Mouse (Mus musculus) erythroblast, embryonic 14.5 days (primary cell): ENCODE data around the gene Isoc2b. TPM values are rescaled to one million over a fixed set of nuclear protein-coding genes. Genes with fewer than 3 reads are reported as not detected.

ENCODE experiments used
- H3K27me3 ChIP-seq: 2 replicates; pipeline ENCODE4 v1.6.1; 2012; ENCODE audit warnings: inconsistent platforms; ENCODE audit not compliant: control insufficient read depth
- H3K36me3 ChIP-seq: 2 replicates; pipeline ENCODE4 v1.6.1; 2012; ENCODE audit warnings: mild to moderate bottlenecking, inconsistent platforms; ENCODE audit not compliant: control insufficient read depth
- H3K4me1 ChIP-seq: 2 replicates; pipeline ENCODE4 v1.6.1; 2012; ENCODE audit warnings: inconsistent platforms; ENCODE audit not compliant: control insufficient read depth
- H3K4me3 ChIP-seq: replicated peaks from 2 replicates; pipeline ENCODE3; 2012; ENCODE audit warnings: moderate library complexity, mild to moderate bottlenecking, inconsistent platforms
- H3K9me3 ChIP-seq: 2 replicates; pipeline ENCODE4 v1.6.1; 2012; ENCODE audit warnings: low read length, inconsistent platforms, mixed read lengths; ENCODE audit not compliant: control insufficient read depth
- GATA1 ChIP-seq: IDR thresholded peaks from 2 replicates; pipeline ENCODE4 v1.6.1; 2012; ENCODE audit warnings: low read length, inconsistent platforms, mixed read lengths
- TAL1 ChIP-seq: IDR thresholded peaks from 3 replicates; pipeline ENCODE4 v1.6.1; 2012; ENCODE audit warnings: low read length, inconsistent platforms, mixed read lengths
- polyA plus RNA-seq: library from polyadenylated mRNA; stranded (reverse); fragments of >175 nt; gene quantifications from 2 replicates; pipeline ENCODE4 v1.2.3, GENCODE M21; 2012

Isoc2b gene
- polyA plus RNA-seq, 1 experiment: not detected

GRCm38 (mm10) chr7:4859418-4859978 is 10.6 kb downstream of the Isoc2b start:
- TF ChIP-seq TAL1 (no peak), GATA1 (no peak)
- Histone ChIP-seq H3K9me3 (no peaks in the 10 kb centered on the region), H3K4me3 (no peak overlapping the region), H3K4me1 (no peaks in the 10 kb centered on the region), H3K36me3 (no peaks in the 10 kb centered on the region), H3K27me3 (0 out of 2 replicates have a peak, but pooled peaks cover 2% of the 10 kb centered on the region)

DNA sequence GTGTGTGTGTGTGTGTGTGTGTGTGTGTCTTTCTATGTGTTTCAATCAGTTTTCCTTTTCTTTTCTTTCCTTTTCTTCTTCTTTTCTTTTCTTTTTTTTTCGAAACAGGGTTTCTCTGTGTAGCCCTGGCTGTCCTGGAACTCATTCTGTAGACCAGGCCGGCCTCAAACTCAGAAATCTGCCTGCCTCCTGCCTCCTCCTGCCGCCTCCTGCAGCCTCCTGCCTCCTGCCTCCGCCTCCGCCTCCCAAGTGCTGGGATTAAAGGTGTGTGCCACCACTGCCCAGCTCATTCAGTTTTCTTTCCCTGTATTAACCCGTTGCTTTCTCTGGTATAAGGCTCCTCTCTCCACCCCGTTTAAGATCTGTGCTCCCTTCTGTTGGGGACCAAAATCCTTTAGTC is 12.7 kb downstream of the Isoc2b start:
- no peak overlapping the region for H3K4me3 ChIP-seq
- no peaks in the 10 kb centered on the region for H3K36me3 ChIP-seq
- no peaks in the 10 kb centered on the region for H3K9me3 ChIP-seq
- H3K27me3 ChIP-seq: 0 out of 2 replicates have a peak, but pooled peaks cover 2% of the 10 kb centered on the region
- no peaks in the 10 kb centered on the region for H3K4me1 ChIP-seq
- TF ChIP-seq TAL1: no peak
- no peak for TF ChIP-seq GATA1

- H3K27me3 ChIP-seq: 0 out of 2 replicates have a peak, but pooled peaks cover 2% of the 10 kb centered on the region
- no peak overlapping the region for H3K4me3 ChIP-seq
- TF ChIP-seq GATA1 (no peak), TAL1 (no peak)
- no peaks in the 10 kb centered on the region for H3K9me3 ChIP-seq
- H3K4me1 ChIP-seq: no peaks in the 10 kb centered on the region
- H3K36me3 ChIP-seq: no peaks in the 10 kb centered on the region
These were observed 13.6 kb downstream of the Isoc2b start for GRCm38 (mm10) chr7:4856508-4856907.

- TF ChIP-seq GATA1 (no peak), TAL1 (no peak)
- no peaks in the 10 kb centered on the region for H3K36me3 ChIP-seq
These were observed 16.4 kb downstream of the Isoc2b start for GRCm38 (mm10) chr7:4853613-4854012.

DNA sequence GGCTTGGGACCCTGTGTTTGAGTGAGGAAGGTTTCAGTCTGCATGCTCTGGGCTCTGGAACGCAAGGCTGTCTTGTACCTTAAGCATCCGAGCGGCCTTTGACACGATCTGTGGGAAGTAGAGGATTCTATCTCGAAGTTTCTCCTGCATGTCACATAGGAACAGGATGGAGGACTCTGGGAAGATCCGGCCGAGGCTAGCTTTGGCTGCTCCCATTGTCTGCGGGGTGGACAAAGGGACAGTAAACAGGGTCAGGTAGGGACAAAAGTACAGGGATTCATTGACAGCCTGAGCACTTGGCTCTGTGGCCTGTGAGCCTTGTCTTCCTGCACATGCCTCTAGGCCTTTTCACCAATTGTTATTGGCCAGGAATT is 18.8 kb downstream of the Isoc2b start:
- H3K36me3 ChIP-seq: no peaks in the 10 kb centered on the region
- no peak for TF ChIP-seq TAL1
- TF ChIP-seq GATA1: no peak
- H3K4me1 ChIP-seq: no peaks in the 10 kb centered on the region
- peaks cover 6% of the 10 kb centered on the region for H3K9me3 ChIP-seq
- H3K4me3 ChIP-seq: no peak overlapping the region
- H3K27me3 ChIP-seq: peaks cover 4% of the 10 kb centered on the region

More at GRCm38 (mm10) chr7:4853613-4854012, 16.4 kb downstream of the Isoc2b start:
- Histone ChIP-seq H3K4me3 (no peak overlapping the region), H3K4me1 (no peaks in the 10 kb centered on the region), H3K27me3 (0 out of 2 replicates have a peak, but pooled peaks cover 2% of the 10 kb centered on the region), H3K9me3 (no peaks in the 10 kb centered on the region)

DNA sequence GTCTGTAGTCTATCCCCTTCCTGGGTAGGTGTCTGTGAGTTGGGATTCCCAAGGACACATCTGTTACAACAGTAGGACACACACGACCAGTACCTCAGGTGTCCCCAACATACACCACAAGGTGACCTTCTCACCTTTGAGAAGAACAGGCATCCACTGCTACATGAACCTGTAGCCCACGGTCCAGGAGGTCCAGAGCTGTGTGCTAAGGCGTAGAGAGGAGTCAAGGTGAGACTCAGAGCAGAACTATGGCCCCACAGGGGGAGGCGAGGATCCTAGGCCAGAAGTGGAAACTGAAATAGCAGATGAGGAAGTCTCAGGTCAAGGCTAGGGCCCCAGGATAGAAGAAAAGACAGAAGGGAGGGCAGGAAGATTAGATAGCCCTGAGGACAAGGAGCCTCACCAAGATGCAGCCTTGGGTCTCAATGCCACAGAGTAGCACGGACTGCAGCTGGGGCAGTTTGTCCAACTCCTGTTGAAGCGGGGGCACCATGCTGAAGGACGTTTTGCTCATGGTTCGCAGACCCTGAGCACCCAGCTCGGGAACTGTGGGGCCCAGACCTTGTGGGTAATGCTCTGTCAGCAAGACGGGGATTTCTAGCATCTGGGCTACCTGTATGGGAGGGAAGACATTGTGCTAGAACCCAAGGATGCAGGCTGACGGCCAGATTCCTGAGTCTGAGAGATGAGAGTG is 19.3 kb downstream of the Isoc2b start:
- H3K4me1 ChIP-seq: no peaks in the 10 kb centered on the region
- H3K9me3 ChIP-seq: peaks cover 6% of the 10 kb centered on the region
- H3K4me3 ChIP-seq: no peak overlapping the region
- H3K27me3 ChIP-seq: peaks cover 10% of the 10 kb centered on the region
- no peaks in the 10 kb centered on the region for H3K36me3 ChIP-seq
- TF ChIP-seq TAL1 (no peak), GATA1 (no peak)

GRCm38 (mm10) chr7:4849372-4849771 is 20.7 kb downstream of the Isoc2b start:
- Histone ChIP-seq H3K27me3 (peaks cover 23% of the 10 kb centered on the region), H3K4me1 (no peaks in the 10 kb centered on the region), H3K36me3 (no peaks in the 10 kb centered on the region), H3K4me3 (no peak overlapping the region), H3K9me3 (peaks cover 10% of the 10 kb centered on the region)
- TF ChIP-seq TAL1: no peak
- TF ChIP-seq GATA1: no peak

DNA sequence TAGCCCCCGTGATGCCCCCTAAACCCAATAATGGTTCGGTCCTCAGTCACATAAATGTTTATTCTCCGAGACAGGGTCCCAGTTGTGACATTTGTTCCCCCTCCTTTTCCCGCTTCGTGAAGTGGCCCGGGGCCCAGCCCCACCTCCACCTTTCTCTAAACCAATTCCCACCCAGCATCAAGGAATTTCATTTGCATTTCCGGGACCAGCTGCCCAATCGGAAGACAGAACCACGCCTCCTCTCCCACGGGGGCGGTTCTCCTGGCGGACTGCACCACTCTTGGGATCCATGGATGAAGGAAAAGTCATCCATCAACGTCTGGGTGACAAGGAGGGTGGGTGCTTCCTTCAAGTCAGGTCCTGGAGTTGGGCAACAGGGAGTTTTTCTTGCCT is 25.1 kb downstream of the Isoc2b start:
- no peak overlapping the region for H3K4me3 ChIP-seq
- no peaks in the 10 kb centered on the region for H3K36me3 ChIP-seq
- TF ChIP-seq GATA1: no peak
- TF ChIP-seq TAL1: no peak
- no peaks in the 10 kb centered on the region for H3K4me1 ChIP-seq
- H3K27me3 ChIP-seq: peaks cover 58% of the 10 kb centered on the region
- peaks cover 10% of the 10 kb centered on the region for H3K9me3 ChIP-seq

DNA sequence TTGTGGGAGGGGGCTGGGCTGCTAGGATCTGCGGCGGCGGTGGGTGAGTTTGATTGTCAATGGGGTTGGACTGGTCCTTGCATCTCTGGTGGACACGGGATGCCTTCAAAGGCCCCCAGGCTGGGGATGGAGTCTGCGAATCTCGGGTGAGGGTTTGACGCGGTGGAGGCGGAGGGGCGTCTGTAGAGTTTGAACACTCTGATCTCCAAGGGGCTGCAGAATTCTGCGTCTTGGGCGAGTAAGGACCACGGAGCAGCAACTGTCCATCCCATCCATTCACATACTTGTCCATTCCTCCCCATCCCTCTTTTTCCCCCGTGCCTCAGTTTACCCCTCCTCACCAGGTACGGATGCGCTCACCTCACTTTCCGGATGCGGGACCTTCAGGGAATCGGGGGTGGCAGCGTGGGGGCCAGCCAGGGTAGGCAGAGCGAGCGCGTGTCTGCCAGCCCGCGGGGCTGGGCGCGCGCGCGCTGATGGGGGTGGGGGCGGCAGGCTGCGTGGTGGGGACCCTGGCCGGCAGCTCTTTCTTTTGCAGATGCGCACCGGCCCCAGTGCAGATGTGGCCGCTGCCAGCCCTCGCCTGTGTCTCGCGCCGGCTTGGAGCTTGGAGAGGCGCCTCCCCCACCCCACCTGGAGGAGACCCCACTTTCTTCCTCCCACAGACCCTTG is 25.7 kb downstream of the Isoc2b start, which contains the start of gene Shisa7:
Gene Shisa7, minus strand, starts transcription at position 452 of the 672 bp plus-strand sequence.
- no peaks in the 10 kb centered on the region for H3K36me3 ChIP-seq
- TF ChIP-seq TAL1: no peak
- no peak for TF ChIP-seq GATA1
- no peaks in the 10 kb centered on the region for H3K4me1 ChIP-seq
- peaks cover 62% of the 10 kb centered on the region for H3K27me3 ChIP-seq
- H3K4me3 ChIP-seq: no peak within 1 kb of the TSS
- H3K9me3 ChIP-seq: peaks cover 10% of the 10 kb centered on the region
